Mouse (Mus musculus) myocyte (in vitro differentiated cells): ENCODE results near the gene Agbl3. TPM values are rescaled to one million over a fixed set of nuclear protein-coding genes. Genes with fewer than 3 reads are reported as not detected.

Experiments used
- H3K27me3 ChIP-seq: one replicate; pipeline ENCODE4 v1.6.1; 2011; ENCODE audit not compliant: control insufficient read depth, insufficient read depth, insufficient read length
- H3K36me3 ChIP-seq: one replicate; pipeline ENCODE4 v1.6.1; 2011; ENCODE audit not compliant: control insufficient read depth, insufficient read depth
- H3K4me2 ChIP-seq: one replicate; pipeline ENCODE4 v1.6.1; 2011; ENCODE audit warnings: low read depth, control low read depth
- H3K4me3 ChIP-seq: one replicate; pipeline ENCODE4 v1.5.1; 2011; ENCODE audit warnings: mild to moderate bottlenecking, control low read depth, moderate library complexity
- H3K79me2 ChIP-seq: one replicate; pipeline ENCODE4 v1.6.1; 2011; ENCODE audit not compliant: control insufficient read depth, insufficient read depth
- H3ac ChIP-seq: one replicate; pipeline ENCODE4 v1.6.1; 2011; ENCODE audit not compliant: control insufficient read depth, insufficient read length
- CEBPB ChIP-seq: IDR thresholded peaks from 2 replicates; pipeline ENCODE4 v1.6.1; 2011; ENCODE audit warnings: mild to moderate bottlenecking, moderate library complexity; ENCODE audit not compliant: poor library complexity, insufficient read depth, severe bottlenecking
- E2F4 ChIP-seq: IDR thresholded peaks from one replicate; pipeline ENCODE4 v1.6.1; 2011; ENCODE audit warnings: mild to moderate bottlenecking, control low read depth, moderate library complexity; ENCODE audit not compliant: insufficient read depth
- MAX ChIP-seq: IDR thresholded peaks from one replicate; pipeline ENCODE4 v1.6.1; 2011; ENCODE audit warnings: low read depth, mild to moderate bottlenecking, control low read depth
- MYOD1 ChIP-seq, 3 experiments: IDR thresholded peaks; one replicate each; pipeline ENCODE4 v1.6.1; 2011; ENCODE audit warnings: control low read depth in 2 of 3, low read depth in 2 of 3, mild to moderate bottlenecking in 2 of 3, moderate library complexity in 1 of 3; ENCODE audit not compliant: insufficient read length in 2 of 3, control insufficient read depth in 1 of 3
- MYOG ChIP-seq, 3 experiments: IDR thresholded peaks; one replicate each; pipeline ENCODE4 v1.6.1; 2011; ENCODE audit warnings: control low read depth in 2 of 3, low read depth in 2 of 3, mild to moderate bottlenecking in 2 of 3; ENCODE audit not compliant: insufficient read length in 2 of 3, control insufficient read depth in 1 of 3, insufficient read depth in 1 of 3
- POLR2A ChIP-seq: IDR thresholded peaks from one replicate; pipeline ENCODE4 v1.6.1; 2011; ENCODE audit warnings: low read depth, mild to moderate bottlenecking, control low read depth, moderate library complexity; ENCODE audit not compliant: insufficient read length
- POLR2AphosphoS2 ChIP-seq: IDR thresholded peaks from one replicate; pipeline ENCODE4 v1.6.1; 2011; ENCODE audit warnings: low read depth, control low read depth; ENCODE audit not compliant: insufficient read length
- REST ChIP-seq: IDR thresholded peaks from one replicate; pipeline ENCODE4 v1.6.1; 2011; ENCODE audit warnings: mild to moderate bottlenecking, control low read depth, moderate library complexity; ENCODE audit not compliant: insufficient read depth, insufficient read length
- SRF ChIP-seq: IDR thresholded peaks from one replicate; pipeline ENCODE4 v1.6.1; 2011; ENCODE audit warnings: low read depth; ENCODE audit not compliant: control insufficient read depth, insufficient read length
- TCF12 ChIP-seq: IDR thresholded peaks from one replicate; pipeline ENCODE4 v1.6.1; 2011; ENCODE audit warnings: mild to moderate bottlenecking, control low read depth; ENCODE audit not compliant: poor library complexity, insufficient read depth, severe bottlenecking
- TCF3 ChIP-seq: IDR thresholded peaks from one replicate; pipeline ENCODE4 v1.6.1; 2011; ENCODE audit warnings: low read depth, control low read depth; ENCODE audit not compliant: insufficient read length
- USF1 ChIP-seq: IDR thresholded peaks from one replicate; pipeline ENCODE4 v1.6.1; 2011; ENCODE audit warnings: low read depth, mild to moderate bottlenecking, control low read depth, moderate library complexity
- polyA plus RNA-seq: library from polyadenylated mRNA; unstranded; fragments of >200 nt; fragmentation: generic; extraction: Trizol; gene quantifications from one replicate; pipeline ENCODE4 v1.2.1, GENCODE M21; 2012; ENCODE audit warnings: missing spikeins

The Agbl3 gene
- polyA plus RNA-seq, 1 experiment, result 3.6 TPM

- H3K4me3 ChIP-seq, result no peak overlapping the region
- peaks cover 68% of the 10 kb centered on the region for H3K36me3 ChIP-seq
- peak overlapping the region; percentile 59 for H3K4me2 ChIP-seq
- no peak overlapping the region for H3ac ChIP-seq
- H3K79me2 ChIP-seq, result peaks cover 19% of the 10 kb centered on the region
- no peaks in the 10 kb centered on the region for H3K27me3 ChIP-seq
- TF ChIP-seq REST (no peak), TCF12 (no peak), SRF (no peak), POLR2AphosphoS2 (no peak), POLR2A (no peak), MAX (no peak), MYOD1 (IDR thresholded peaks at IDR 0.05; ENCODE audit: control insufficient read depth in 1 of 3, insufficient read length in 2 of 3, low read depth in 2 of 3) (no peak), USF1 (no peak), MYOG (IDR thresholded peaks at IDR 0.05; ENCODE audit: control insufficient read depth in 1 of 3, insufficient read depth in 1 of 3, insufficient read length in 2 of 3, low read depth in 2 of 3) (no peak), E2F4 (no peak), CEBPB (no peak)
Measured at GRCm38 (mm10) chr6:34750487-34751120, 29.6 kb upstream of the Agbl3 start.

DNA sequence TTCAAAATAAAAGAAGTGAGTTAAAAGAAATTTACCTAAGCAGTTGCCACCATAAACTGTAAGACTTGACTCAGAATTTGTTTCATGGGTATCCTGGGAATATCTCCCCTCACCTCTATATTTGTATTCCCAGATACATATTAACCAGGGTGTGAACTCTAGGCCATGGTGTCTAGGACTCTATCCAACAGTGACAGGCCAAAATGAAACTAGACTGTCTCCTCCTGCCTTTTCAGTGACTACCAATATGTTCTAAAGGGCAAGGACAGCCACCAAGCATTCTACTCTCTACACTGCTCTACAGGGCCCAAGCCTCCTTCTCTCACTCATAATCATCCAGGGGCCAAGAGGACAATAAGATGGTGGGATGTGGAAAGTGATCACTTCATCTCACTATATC lies 28.6 kb upstream of the Agbl3 start:
- no peak overlapping the region for H3K4me2 ChIP-seq
- H3K27me3 ChIP-seq, result no peaks in the 10 kb centered on the region
- H3K36me3 ChIP-seq, result peaks cover 60% of the 10 kb centered on the region
- no peak overlapping the region for H3ac ChIP-seq
- no peak overlapping the region for H3K4me3 ChIP-seq
- TF ChIP-seq TCF3, result no peak
- TF ChIP-seq MYOG (IDR thresholded peaks at IDR 0.05; ENCODE audit: control insufficient read depth in 1 of 3, insufficient read depth in 1 of 3, insufficient read length in 2 of 3, low read depth in 2 of 3), result no peak
- no peak for TF ChIP-seq SRF
- no peak for TF ChIP-seq POLR2AphosphoS2
- TF ChIP-seq E2F4, result no peak
- no peak for TF ChIP-seq USF1
- no peak for TF ChIP-seq REST
- TF ChIP-seq POLR2A, result no peak
- TF ChIP-seq MAX, result no peak
- no peak for TF ChIP-seq TCF12
- TF ChIP-seq CEBPB, result no peak
- peaks cover 12% of the 10 kb centered on the region for H3K79me2 ChIP-seq

DNA sequence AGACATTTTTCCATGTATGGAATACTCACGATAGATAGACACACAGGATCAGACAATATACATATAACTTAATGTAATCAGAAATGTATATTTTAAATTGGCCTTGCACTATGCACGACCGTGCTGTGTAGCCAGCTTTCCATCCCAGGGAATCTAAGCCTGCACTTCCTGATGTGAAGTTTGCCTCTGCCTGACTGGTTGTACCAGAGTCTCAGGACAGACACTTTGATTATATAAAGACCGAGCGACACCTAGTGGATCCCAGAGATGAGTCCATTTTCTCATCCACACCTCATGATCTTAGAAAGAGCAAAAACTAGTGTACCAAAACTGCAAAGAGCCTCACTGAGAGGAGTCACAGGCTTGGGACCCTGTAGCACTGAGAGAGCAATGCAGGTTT lies 25.8 kb upstream of the Agbl3 start:
- TF ChIP-seq MYOG (IDR thresholded peaks at IDR 0.05; ENCODE audit: control insufficient read depth in 1 of 3, insufficient read depth in 1 of 3, insufficient read length in 2 of 3, low read depth in 2 of 3) (no peak), USF1 (no peak), E2F4 (no peak), TCF12 (no peak), CEBPB (no peak)

DNA sequence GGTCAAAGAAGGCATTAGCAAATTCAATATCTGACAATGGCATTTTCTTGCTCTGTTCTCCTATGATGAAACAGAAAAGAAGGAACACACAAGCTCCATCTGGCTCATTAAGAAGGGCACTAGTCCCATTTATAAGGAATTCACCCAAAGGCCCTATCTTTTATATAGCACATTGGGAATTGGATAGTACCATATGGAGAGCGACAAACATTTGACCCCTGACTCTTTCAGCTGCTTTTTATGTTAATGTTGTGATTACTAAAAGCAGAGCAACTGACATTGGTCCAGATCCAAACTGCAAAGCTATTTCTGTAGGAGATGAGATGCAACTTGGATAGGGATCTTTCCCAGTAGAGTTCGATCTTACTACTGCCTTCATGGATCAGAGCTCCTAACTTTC lies 21.9 kb upstream of the Agbl3 start:
- peaks cover 85% of the 10 kb centered on the region for H3K36me3 ChIP-seq
- H3K79me2 ChIP-seq, result peaks cover 4% of the 10 kb centered on the region
- H3K4me2 ChIP-seq, result no peak overlapping the region
- no peak overlapping the region for H3K4me3 ChIP-seq
- TF ChIP-seq SRF (no peak), CEBPB (no peak), MYOG (IDR thresholded peaks at IDR 0.05; ENCODE audit: control insufficient read depth in 1 of 3, insufficient read depth in 1 of 3, insufficient read length in 2 of 3, low read depth in 2 of 3) (no peak), USF1 (no peak), MAX (no peak), TCF12 (no peak), TCF3 (no peak), REST (no peak)
- no peaks in the 10 kb centered on the region for H3K27me3 ChIP-seq
- H3ac ChIP-seq, result no peak overlapping the region

More for the DNA sequence above, 25.8 kb upstream of the Agbl3 start:
- peaks cover 61% of the 10 kb centered on the region for H3K36me3 ChIP-seq
- H3ac ChIP-seq, result no peak overlapping the region
- no peak overlapping the region for H3K4me3 ChIP-seq
- peaks cover 15% of the 10 kb centered on the region for H3K79me2 ChIP-seq
- no peaks in the 10 kb centered on the region for H3K27me3 ChIP-seq
- no peak overlapping the region for H3K4me2 ChIP-seq

DNA sequence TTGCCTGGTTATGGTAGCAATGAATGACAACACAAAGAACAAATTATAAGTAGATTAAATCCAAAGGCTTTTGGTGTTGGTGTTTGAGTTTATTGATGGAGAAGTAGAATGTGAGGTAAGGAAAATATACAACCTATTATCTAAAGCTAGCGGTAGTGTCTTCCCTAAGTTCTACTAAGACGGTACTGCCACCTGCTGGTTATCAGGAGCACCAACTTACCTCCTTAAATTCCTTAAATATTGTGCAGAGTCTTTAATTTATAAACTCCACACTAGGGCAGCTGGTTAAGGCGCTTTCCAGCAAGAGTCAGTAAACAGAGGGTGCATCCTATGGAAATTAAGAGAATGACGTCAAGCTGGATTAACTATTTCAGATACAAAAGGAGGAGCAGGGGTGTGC lies 20.2 kb upstream of the Agbl3 start:
- Histone ChIP-seq H3ac (no peak overlapping the region), H3K36me3 (peaks cover 87% of the 10 kb centered on the region), H3K4me2 (no peak overlapping the region), H3K27me3 (no peaks in the 10 kb centered on the region), H3K4me3 (no peak overlapping the region), H3K79me2 (peaks cover 4% of the 10 kb centered on the region)
- TF ChIP-seq REST (no peak), E2F4 (no peak), POLR2A (no peak)
